Mouse (Mus musculus) layer of hippocampus, postnatal 25 days (tissue): ENCODE measurements around the gene Ubqln1. TPM values are rescaled to one million over a fixed set of nuclear protein-coding genes. Genes with fewer than 3 reads are reported as not detected.
A peak's percentile ranks its signal among the peaks of the same experiment; 100 is the strongest.
"Not testable (repeated sequence)": the region's sequence is repeated elsewhere in the genome, so short reads cannot be mapped to it uniquely, and the experiment has no call there.

Source experiments
- DNase-seq, 2 experiments: peaks; one replicate each; pipeline ENCODE4 v3.0.0; 2022; ENCODE audit warnings: mixed read lengths in 2 of 2, low spot score in 1 of 2; ENCODE audit errors: extremely low spot score in 1 of 2
- total RNA-seq, 2 experiments: library from RNA; stranded (reverse); gene quantifications; 2 replicates each; pipeline ENCODE4 v1.2.3; 2021

Ubqln1 gene
- total RNA-seq, 2 experiments from 2014 or later: 136 to 145 TPM

DNA sequence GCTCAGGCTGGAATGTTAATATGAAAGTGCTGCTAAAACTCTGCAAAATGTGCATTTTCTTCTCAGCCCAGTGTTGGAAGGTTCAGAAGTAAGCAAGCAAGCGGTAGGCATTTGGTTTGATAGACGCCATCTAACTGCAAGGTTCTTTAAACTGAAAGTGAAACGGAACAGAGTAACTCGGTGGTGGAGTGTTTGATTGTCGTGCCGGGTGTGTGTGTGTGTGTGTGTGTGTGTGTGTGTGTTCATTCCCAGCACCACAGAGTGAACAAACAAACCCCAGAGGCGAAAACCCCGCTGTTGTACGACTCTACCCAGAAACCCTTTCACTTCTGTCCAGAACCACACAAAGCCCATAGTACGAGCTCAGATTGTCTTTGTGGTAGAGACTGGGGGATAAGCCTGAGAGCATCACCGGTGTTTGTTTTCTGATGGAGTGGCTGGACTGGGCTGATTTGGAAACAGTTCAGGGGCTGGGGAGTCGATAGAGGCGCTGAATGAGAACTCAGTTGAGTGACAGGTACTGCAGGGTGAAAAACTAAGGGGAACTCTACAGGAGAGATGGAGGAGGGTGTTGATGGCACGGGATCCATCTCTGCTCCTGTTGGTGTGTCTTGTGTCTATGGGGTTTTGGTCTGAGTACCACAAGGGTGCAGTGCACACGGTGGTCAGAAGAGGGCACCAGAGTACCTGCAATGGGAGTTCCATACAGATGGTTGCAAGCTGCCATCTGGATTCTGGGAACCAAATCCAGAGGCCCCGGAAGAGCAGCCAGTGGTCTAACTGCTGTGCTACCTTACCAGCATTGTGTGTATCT is 57.1 kb downstream of the Ubqln1 start:
- DNase-seq: peak; percentile 81 to 91

DNA sequence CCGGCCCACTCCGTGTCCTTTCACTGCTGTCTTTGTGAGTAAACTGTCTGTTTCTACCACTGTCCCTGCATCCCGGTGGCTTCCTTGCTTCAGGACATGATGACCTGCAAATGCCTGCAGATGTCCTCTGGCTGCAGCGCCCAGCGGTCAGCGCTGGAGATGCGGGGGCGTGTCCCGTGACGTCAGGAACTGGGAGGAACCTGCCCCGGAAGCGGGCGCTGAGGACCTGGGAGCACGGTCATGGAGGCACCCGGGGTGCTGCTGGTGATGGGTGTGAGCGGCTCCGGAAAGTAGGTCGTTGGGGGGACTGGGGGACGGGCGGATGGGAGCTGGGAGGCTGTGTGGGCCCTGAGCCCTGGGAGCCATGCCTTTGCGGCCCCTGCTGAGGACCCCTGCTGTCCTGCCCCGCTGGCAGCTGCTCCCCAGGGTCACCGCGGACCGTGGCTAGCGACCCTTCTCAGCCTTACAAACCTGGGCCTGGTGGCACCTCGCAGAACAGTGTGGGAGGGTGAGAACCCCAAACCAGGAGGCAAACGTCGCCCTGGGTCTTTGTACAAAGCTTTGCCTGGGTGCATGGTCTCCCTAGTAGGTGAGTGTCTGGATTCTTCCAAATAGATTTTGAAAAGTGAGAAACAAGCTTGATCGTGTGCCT is 57.9 kb downstream of the Ubqln1 start, which contains the start of gene Idnk:
Idnk (plus strand) TSS at position 203 of the 652 bp plus-strand sequence.
- DNase-seq: peak; percentile 58 to 75

DNA sequence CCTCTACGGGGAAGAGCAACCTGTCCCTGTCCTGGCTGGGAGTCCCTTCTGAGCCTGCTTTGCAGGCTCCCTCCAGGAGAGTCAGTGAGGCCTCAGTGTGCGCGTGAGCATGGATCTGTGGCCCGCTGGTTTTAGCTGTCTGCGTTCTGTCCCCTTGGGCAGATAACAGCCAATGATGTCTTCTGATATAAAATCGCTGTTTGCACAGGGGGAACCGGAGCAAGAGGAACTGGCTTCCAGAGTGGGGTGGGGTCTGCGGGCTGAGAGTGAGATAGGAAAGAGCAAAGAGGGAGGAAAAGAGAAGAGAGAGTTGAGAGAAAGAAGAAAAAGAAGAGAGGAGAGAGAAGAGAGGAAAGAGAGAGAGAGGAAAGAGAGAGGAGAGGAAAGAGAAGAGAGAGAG is 58.4 kb downstream of the Ubqln1 start:
- peak in 1 of 2 experiments; percentile 13 for DNase-seq

DNA sequence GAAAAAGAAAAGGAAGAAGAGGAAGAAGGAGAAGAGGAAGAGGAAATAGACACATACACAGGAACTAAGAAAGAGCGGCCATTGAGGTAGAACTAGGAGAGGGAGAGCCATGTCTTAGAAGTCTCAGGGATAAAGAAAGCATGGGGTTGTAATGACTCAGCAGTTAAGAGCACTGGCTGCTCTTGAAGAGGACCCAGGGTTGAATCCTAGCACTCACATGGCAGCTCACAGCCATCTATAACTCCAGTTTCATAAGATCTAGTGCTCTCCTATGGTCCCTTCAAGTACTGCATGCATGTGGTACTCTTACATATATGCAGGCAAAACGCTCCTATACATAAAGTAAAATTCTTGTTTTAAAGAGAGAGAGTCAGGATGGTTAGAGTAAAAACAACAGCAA is 59.4 kb downstream of the Ubqln1 start:
- DNase-seq: no peak

DNA sequence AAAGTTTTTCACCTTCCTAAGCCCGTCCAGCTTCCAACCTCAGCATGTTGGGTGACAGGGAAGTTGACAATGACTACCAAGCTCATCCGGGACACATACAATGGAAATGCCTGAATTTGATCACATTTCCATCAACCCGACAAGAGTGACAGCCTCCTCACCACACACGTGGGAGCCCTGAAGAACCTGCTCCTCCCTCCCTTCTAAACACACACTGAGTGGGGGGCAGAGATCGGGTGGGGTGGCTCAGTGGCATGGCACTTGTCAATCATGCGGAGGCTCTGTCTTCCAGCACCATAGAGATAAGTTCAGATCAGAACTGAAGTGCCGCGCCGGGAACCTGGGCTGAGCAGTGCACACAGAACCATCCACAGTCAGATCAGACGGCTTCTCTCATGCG is 65.0 kb downstream of the Ubqln1 start:
- DNase-seq: no peak

DNA sequence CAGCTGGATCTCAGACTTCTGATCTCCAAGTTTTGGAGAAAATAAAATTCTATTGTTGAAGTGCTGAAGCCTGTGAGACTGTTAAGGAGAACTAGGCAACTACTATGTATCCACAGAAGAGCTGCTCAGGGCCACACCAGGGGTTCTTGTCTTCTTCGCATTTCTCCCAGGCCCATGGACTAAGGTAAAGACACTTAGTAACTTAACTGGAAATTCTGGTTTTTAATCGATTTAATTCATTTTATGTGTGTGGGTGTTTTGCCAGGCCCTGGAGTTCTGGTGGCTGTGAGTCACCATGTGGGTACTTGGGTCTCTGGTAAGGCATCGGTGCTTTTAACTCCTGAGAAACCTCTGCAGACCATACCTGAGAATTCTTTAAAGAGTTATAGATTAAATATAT is 65.8 kb downstream of the Ubqln1 start:
- DNase-seq: no peak

DNA sequence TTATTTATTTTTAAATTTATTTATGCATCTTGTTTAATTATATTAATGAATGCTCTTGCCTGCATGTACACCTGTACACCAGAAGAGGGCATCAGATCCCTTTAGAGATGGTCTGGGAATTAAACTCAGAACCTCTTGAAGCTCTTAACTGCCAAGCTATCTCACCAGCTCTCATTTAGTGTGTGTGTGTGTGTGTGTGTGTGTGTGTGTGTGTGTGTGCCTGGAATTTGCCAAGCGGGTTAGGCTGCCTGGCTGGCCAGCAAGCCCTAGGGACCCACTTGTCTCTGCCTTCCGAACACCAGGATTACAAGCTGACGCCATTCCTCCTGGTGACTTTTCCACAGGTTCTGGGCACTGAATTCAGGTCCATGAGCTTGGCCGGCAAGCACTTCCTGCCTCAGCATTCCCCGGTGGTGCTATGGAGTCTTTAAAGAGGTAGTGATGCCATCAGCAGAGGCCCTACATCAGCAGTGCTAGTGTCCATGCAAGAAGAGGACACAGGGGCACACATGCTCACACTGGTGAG is 66.4 kb downstream of the Ubqln1 start:
- DNase-seq: no peak

DNA sequence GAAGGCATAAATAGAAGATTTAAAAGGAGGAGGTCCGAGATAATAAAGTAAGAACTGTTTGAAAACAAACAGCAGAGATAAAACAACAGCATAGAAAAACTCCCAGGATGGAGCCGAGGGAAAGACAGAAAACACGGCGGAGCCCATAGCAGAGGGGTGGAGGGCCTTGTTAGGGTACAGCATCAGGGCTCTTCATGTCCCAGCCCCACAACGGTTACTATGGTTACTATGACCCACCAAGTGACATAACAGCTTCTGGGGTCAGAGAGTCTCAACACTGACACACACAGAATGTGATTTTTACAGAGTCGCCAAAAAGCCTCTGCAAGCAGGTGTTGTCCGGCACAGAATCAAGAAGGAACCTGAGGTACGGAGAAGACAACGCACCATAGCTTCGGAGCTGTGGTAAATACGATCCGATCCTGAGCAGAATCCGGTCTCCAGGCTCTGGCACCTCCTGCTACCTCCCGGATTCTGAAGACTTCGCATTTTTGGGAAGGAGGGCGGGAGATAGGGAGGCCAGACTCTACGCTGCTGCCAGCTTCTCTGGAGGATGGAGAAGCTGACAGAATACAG is 67.1 kb downstream of the Ubqln1 start:
- DNase-seq: peak in 1 of 2 experiments; percentile 19

DNA sequence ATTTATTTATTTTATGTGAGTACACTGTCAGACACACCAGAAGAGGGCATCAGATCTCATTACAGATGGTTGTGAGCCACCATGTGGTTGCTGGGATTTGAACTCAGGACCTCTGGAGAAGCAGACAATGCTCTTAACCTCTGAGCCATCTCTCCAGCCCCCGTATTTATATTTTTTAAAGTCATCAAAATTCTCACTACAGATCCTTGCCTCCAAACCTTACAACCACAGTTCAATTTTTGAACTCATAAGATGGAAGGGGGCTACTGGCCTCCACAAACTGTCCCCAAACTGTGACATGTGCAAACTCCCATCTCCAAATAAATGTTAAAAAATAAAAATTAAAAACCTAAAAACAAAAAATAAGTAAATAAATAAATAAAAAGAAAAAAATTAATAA is 67.7 kb downstream of the Ubqln1 start:
- DNase-seq: no peak

DNA sequence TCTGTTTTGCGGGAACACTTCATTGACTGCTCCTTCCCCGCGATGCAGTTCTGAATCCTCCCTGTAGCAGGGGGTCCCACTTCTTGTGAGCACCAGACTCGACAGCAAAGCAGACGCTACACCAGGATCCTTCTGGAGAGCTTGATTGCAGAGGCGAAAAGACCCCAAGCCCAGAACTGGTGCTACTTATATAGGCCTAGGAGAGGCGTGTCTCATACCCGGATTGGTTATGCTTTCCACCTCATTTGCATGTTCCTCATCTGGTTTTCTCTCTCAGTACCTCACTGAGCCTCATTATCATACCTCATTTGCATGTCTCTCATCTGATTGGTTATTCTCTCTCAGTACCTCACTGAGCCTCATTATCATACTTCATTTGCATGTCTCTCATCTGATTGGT is 68.8 kb downstream of the Ubqln1 start:
- DNase-seq: not testable (repeated sequence)

DNA sequence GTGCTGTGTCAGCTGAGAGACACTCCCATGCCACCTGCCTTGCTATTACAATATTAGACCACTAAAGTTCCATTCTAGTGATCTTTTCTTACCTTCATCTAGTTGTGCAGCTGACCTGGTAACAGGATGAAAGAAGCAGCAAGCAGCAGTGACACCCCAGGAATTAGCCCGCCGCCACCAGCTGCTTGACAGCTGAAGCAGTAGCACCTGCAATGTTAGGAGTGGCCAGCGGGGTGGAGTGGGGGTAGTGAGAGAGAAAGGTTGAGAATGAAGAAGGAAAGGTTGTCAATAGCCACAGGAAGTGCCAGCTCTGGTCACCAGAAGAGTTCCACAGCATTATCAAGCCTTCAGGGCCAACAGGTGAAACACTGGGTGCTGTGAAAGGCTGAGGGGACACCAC is 83.8 kb downstream of the Ubqln1 start:
- no peak for DNase-seq

DNA sequence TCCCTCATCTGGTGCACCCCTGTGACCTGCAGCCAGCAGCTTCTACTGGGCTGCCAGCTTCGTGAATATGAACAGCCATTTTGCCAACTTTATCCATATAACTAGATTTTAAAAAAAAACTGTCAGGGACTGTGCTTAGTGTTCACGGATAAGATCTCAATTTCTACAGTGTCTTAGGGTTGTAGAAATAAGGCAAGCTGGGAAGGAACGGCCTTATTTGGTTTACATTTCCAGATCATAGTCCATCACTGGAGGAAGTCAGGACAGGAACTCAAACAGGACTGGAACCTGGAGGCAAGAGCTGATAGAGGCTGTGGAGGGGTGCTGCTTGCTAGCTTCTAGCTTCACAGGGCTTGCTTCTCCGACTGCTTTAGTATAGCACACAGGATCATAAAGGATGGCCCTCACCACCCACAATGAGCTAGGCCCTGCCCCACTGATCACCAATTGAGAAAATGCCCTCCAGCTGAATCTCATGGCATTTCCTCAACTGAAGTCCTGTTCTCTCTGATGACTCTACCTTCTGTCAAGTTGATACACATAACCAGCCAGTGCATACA is 85.7 kb downstream of the Ubqln1 start:
- no peak for DNase-seq

DNA sequence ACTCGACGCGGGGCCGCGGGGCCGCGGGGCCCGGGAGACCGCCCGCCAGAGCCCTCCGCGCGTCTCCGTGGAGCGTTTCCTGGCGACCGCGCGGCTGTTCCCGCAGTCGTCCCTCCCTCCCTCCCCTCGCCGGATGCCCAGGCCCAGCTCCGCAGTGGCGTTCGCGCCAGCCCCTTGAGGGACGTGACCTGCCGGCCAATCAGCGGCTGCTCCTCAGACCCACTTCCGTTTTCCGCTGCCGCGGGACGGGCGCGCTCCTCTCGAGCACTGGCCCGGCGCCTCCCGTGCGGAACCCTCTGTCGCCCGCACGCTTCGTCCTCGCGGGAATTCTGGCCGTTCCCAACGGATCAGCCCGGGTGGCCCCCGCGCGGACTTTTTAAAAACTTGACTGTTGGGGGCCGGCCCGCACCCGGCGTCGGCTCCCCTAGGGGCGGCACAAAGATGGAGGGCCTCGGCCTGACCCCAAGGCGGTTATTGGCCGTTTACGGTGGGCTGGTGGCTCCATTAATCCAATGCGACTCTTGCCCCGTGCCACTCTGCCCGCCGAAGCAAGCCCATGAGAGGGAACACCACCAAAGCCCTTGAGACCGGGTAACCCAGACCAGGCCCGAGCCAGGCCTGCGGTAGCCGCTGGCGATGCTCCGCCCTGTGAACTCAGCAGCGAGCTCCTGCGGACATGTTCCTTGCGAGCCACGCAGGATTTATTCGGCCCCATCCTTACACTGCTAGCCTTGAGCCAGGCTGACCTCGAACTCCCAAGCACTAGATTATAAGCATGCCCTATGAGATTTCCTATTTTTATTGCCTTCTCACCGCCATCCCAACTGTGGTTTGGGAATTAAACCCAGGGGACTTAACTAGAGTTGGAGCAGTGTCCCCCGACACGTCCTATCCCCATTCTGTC is 86.4 kb downstream of the Ubqln1 start:
- peak; percentile 86 to 93 for DNase-seq

DNA sequence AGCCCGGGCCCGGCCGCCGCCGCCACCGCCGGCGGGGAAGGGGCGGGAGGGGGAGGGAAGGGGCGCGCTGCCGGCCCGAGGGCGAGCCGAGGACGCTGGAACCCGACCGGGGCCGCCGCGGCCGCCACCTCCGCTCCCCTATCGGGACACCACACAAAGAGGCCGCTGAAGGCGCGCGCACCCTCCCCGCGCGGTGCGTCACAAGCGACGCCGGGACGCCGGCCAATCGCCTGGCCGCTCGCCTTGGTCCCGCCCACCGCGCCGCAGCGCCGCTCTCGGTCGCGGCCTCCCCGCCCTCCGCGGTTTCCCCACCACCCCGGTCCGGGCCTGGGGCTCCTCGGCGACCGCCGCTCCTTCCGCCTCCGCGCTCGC is 87.1 kb downstream of the Ubqln1 start, which contains the start of gene Hnrnpa0:
Hnrnpa0 (minus strand) TSS at position 161 of the 372 bp plus-strand sequence.
- peak; percentile 92 to 98 for DNase-seq

DNA sequence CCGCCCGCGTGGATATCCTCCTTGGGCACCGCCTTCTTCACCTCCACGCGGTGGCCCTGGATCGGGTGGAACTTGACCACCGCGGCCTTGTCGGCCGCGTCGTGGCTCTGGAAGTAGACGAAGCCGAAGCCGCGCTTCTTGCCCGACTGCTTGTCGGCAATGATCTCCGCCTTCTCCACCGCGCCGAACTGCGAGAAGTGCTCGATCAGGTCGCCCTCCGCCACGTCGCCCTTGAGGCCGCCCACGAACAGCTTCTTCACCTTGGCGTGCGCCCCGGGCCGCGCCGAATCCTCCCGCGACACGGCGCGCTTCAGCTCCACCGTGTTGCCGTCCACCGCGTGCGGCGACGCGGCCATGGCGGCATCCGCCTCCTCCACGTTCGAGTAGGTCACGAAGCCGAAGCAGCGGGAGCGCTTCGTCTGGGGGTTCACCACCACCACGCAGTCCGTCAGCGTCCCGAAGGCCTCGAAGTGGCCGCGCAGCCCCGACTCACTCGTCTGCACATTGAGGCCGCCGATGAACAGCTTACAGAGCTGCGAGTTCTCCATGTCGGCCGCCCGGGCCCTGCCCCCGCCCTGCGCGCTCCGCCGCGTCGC is 87.6 kb downstream of the Ubqln1 start:
- DNase-seq: peak; percentile 48 to 81

DNA sequence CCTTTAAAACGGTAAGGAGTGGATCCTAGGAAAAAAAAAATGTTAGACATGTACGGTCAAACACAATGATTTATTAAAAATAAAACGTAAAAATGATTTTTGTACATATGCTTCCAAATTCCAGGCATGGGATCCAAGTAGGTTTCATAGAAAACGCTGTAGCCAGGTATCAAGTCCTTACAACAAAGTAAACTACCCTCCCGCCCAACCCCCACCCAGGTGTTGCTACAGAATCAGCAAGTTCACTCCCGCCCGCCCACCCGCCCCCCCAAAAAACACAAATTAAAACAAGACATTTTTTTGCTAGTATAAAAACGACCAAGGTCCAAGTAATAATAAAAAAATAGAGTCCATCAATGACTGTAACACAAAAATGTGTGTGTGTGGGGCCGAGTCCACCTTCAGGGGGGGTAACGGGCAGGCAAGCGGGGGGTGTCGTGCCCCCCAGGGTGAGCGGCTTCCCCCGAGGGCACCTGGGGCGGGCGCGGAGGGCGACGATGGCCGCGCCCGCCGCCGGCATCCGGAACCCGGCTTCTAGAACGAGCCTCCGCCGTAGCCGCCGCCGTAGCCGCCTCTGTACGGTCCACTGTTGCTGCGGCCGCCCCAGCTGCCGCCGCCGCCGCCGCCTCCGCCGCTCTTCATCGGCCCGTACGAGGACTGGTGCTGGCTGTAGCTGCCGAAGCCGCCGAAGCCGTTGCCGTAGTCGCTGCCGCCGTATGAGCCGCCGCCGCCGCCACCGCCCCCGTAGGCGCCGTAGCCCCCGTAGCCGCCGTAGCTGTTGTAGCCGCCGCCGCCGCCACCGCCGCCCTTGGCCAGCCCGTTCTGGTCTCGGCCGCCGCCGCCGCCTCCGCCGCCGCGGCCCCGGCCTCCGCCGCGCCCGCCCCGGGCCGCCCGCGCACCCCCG is 88.3 kb downstream of the Ubqln1 start:
- no peak for DNase-seq
